Mouse (Mus musculus): ENCODE measurements around the gene Slc25a40. TPM values are rescaled to one million over a fixed set of nuclear protein-coding genes. Genes with fewer than 3 reads are reported as not detected.

Gene Slc25a40
- polyA plus RNA-seq, 1 experiment from 2014 or later, result 12.3 TPM

- Histone ChIP-seq H3K36me3 (ENCODE audit: insufficient read depth) (peaks cover 14% of the 10 kb centered on the region), H3K27me3 (ENCODE audit: insufficient read depth, low read length) (no peaks in the 10 kb centered on the region), H3K4me1 (ENCODE audit: insufficient read depth) (no peaks in the 10 kb centered on the region), H3K27ac (ENCODE audit: low read depth) (no peak overlapping the region), H3K9me3 (ENCODE audit: low read depth, low read length) (no peaks in the 10 kb centered on the region), H3K9ac (no peak overlapping the region), H3K4me3 (ENCODE audit: low read depth, low read length) (no peak overlapping the region), H3K4me2 (no peak overlapping the region)
- no peak for TF ChIP-seq CTCF (IDR thresholded peaks at IDR 0.05; ENCODE audit: low read depth)
- 93% methylated on average over 5 of the region's 5 CpGs for WGBS
- DNase-seq (no peak), ATAC-seq (ENCODE audit: insufficient read depth) (no peak)
Observed at GRCm38 (mm10) chr5:8437481-8438156, 15.0 kb downstream of the Slc25a40 start.

- Histone ChIP-seq H3K9ac (no peak overlapping the region), H3K27ac (ENCODE audit: low read depth) (no peak overlapping the region), H3K4me3 (ENCODE audit: low read depth, low read length) (no peak overlapping the region), H3K9me3 (ENCODE audit: low read depth, low read length) (no peaks in the 10 kb centered on the region), H3K4me2 (no peak overlapping the region), H3K27me3 (ENCODE audit: insufficient read depth, low read length) (no peaks in the 10 kb centered on the region), H3K4me1 (ENCODE audit: insufficient read depth) (no peaks in the 10 kb centered on the region), H3K36me3 (ENCODE audit: insufficient read depth) (peaks cover 14% of the 10 kb centered on the region)
- no peak for DNase-seq
- WGBS, result 53% methylated on average over 2 of the region's 2 CpGs
- no peak for TF ChIP-seq CTCF (IDR thresholded peaks at IDR 0.05; ENCODE audit: low read depth)
- ATAC-seq (ENCODE audit: insufficient read depth), result no peak
Observed at GRCm38 (mm10) chr5:8439095-8439494, 16.4 kb downstream of the Slc25a40 start.

DNA sequence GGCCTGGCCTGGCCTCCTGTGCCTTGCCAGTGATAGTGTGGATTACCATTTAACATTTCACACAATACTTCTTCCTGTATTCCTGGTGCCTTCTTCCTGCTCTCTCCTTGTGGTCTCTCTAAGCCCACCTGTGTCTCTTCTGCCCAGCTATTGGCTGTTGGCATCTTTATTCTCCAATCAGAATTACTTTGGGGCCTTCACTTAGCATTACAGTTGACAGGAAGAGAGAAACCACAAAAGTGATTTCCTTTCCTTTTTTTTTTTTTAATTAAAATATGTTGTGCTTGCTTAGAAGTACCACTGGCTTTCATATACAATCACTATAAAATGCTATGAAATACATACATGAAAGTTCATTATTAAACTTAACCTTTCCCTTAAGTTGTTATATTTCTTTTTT lies 32.9 kb downstream of the Slc25a40 start:
- no peak for TF ChIP-seq CTCF (IDR thresholded peaks at IDR 0.05; ENCODE audit: low read depth)
- ATAC-seq (ENCODE audit: insufficient read depth) (no peak), DNase-seq (no peak)
- no peaks in the 10 kb centered on the region for H3K4me1 ChIP-seq (ENCODE audit: insufficient read depth)
- no peaks in the 10 kb centered on the region for H3K36me3 ChIP-seq (ENCODE audit: insufficient read depth)
- H3K9me3 ChIP-seq (ENCODE audit: low read depth, low read length), result no peaks in the 10 kb centered on the region
- H3K9ac ChIP-seq, result no peak overlapping the region
- no peak overlapping the region for H3K4me3 ChIP-seq (ENCODE audit: low read depth, low read length)
- H3K27ac ChIP-seq (ENCODE audit: low read depth), result no peak overlapping the region
- H3K4me2 ChIP-seq, result no peak overlapping the region
- H3K27me3 ChIP-seq (ENCODE audit: insufficient read depth, low read length), result no peaks in the 10 kb centered on the region

GRCm38 (mm10) chr5:8456561-8456960 lies 33.9 kb downstream of the Slc25a40 start:
- WGBS, result 81% methylated on average over 5 of the region's 5 CpGs

GRCm38 (mm10) chr5:8487989-8488700 lies 65.5 kb downstream of the Slc25a40 start:
- TF ChIP-seq CTCF (IDR thresholded peaks at IDR 0.05; ENCODE audit: low read depth), result no peak
- ATAC-seq (ENCODE audit: insufficient read depth), result no peak
- Histone ChIP-seq H3K36me3 (ENCODE audit: insufficient read depth) (no peaks in the 10 kb centered on the region), H3K4me2 (no peak overlapping the region), H3K27me3 (ENCODE audit: insufficient read depth, low read length) (no peaks in the 10 kb centered on the region), H3K9me3 (ENCODE audit: low read depth, low read length) (no peaks in the 10 kb centered on the region), H3K4me3 (ENCODE audit: low read depth, low read length) (no peak overlapping the region), H3K4me1 (ENCODE audit: insufficient read depth) (no peaks in the 10 kb centered on the region), H3K27ac (ENCODE audit: low read depth) (no peak overlapping the region), H3K9ac (no peak overlapping the region)
- 65% methylated on average over 4 of the region's 4 CpGs for WGBS
- no peak for DNase-seq

More at GRCm38 (mm10) chr5:8456561-8456960, 33.9 kb downstream of the Slc25a40 start:
- TF ChIP-seq CTCF (IDR thresholded peaks at IDR 0.05; ENCODE audit: low read depth), result no peak
- no peak overlapping the region for H3K4me3 ChIP-seq (ENCODE audit: low read depth, low read length)
- no peak overlapping the region for H3K4me2 ChIP-seq
- H3K9ac ChIP-seq, result no peak overlapping the region
- H3K27ac ChIP-seq (ENCODE audit: low read depth), result no peak overlapping the region
- no peaks in the 10 kb centered on the region for H3K9me3 ChIP-seq (ENCODE audit: low read depth, low read length)
- no peaks in the 10 kb centered on the region for H3K36me3 ChIP-seq (ENCODE audit: insufficient read depth)
- DNase-seq (no peak), ATAC-seq (ENCODE audit: insufficient read depth) (no peak)
- H3K27me3 ChIP-seq (ENCODE audit: insufficient read depth, low read length), result no peaks in the 10 kb centered on the region
- H3K4me1 ChIP-seq (ENCODE audit: insufficient read depth), result no peaks in the 10 kb centered on the region

DNA sequence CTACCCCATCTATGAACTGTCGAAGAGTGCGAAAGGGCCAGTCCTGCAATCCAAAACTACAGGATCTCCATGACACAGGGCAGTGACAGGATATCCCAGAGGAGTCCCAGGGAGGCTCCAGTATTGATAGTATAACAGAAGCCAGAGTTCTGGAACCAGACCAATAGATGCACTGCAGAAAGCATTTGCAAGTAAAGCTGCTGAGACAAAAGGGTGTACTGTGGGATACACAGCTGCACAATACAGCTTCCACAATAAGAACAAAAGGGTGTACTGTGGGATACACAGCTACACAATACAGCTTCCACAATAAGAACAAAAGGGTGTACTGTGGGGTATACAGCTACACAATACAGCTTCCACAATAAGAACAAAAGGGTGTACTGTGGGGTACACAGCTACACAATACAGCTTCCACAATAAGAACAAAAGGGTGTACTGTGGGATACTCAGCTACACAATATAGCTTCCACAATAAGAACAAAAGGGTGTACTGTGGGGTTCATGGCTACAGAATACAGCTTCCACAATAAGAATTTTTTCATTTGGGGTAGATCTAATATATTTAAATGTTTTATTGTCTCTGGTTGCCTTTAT lies 66.1 kb downstream of the Slc25a40 start:
- WGBS, result 86% methylated on average over 2 of the region's 2 CpGs
- Histone ChIP-seq H3K36me3 (ENCODE audit: insufficient read depth) (no peaks in the 10 kb centered on the region), H3K9me3 (ENCODE audit: low read depth, low read length) (no peaks in the 10 kb centered on the region), H3K4me2 (no peak overlapping the region), H3K4me1 (ENCODE audit: insufficient read depth) (no peaks in the 10 kb centered on the region), H3K9ac (no peak overlapping the region), H3K4me3 (ENCODE audit: low read depth, low read length) (no peak overlapping the region), H3K27me3 (ENCODE audit: insufficient read depth, low read length) (no peaks in the 10 kb centered on the region), H3K27ac (ENCODE audit: low read depth) (no peak overlapping the region)
- TF ChIP-seq CTCF (IDR thresholded peaks at IDR 0.05; ENCODE audit: low read depth), result no peak
- no peak for ATAC-seq (ENCODE audit: insufficient read depth)
- DNase-seq, result no peak

GRCm38 (mm10) chr5:8489471-8490110 lies 66.9 kb downstream of the Slc25a40 start:
- ATAC-seq (ENCODE audit: insufficient read depth) (no peak; the same call in 1 of the 2 replicates), DNase-seq (peak; percentile 75)
- Histone ChIP-seq H3K4me1 (ENCODE audit: insufficient read depth) (no peaks in the 10 kb centered on the region), H3K27ac (ENCODE audit: low read depth) (no peak overlapping the region), H3K9me3 (ENCODE audit: low read depth, low read length) (no peaks in the 10 kb centered on the region), H3K4me3 (ENCODE audit: low read depth, low read length) (no peak overlapping the region), H3K36me3 (ENCODE audit: insufficient read depth) (no peaks in the 10 kb centered on the region), H3K4me2 (no peak overlapping the region), H3K27me3 (ENCODE audit: insufficient read depth, low read length) (no peaks in the 10 kb centered on the region), H3K9ac (no peak overlapping the region)
- 38% methylated on average over 6 of the region's 6 CpGs for WGBS
- peak; percentile 57 for TF ChIP-seq CTCF (IDR thresholded peaks at IDR 0.05; ENCODE audit: low read depth)
